Mouse (Mus musculus) hindbrain, embryonic 14.5 days (tissue): ENCODE measurements at regions not wholly inside any gene's neighbourhood (a gene's known extent, or its start where the extent isn't known, plus 50 kb on each side); places are given as distances from the start of the nearest gene placed in this dataset.

Experiments
- ATAC-seq: fragments of 200-750 bp; cut with Nextera tagmentation; 2 replicates; pipeline ENCODE4 v1.8.0; 2017; ENCODE audit warnings: moderate number of reproducible peaks, mild to moderate bottlenecking, moderate TSS enrichment, moderate library complexity; ENCODE audit not compliant: low FRiP score
- DNase-seq: peaks from one replicate; pipeline ENCODE4 v3.0.0-alpha.2; 2015; ENCODE audit warnings: low spot score
- H3K27ac ChIP-seq: fragments of 300-500 bp; sonication (generic); 2 replicates; pipeline ENCODE4 v1.5.1; 2014; ENCODE audit warnings: mild to moderate bottlenecking, moderate library complexity
- H3K27me3 ChIP-seq: fragments of 300-500 bp; sonication (generic); 2 replicates; pipeline ENCODE4 v1.6.1; 2014; ENCODE audit warnings: mild to moderate bottlenecking, low read length, mixed read lengths; ENCODE audit not compliant: control insufficient read depth, insufficient read depth
- H3K36me3 ChIP-seq: fragments of 300-500 bp; sonication (generic); replicated peaks from 2 replicates; pipeline ENCODE4 v1.6.1; 2014; ENCODE audit not compliant: control insufficient read depth, insufficient read depth
- H3K4me1 ChIP-seq: fragments of 300-500 bp; sonication (generic); replicated peaks from 2 replicates; pipeline ENCODE4 v1.6.1; 2014; ENCODE audit warnings: antibody characterized with exemption, low read length, mixed read lengths; ENCODE audit not compliant: control insufficient read depth, insufficient read depth
- H3K4me2 ChIP-seq: fragments of 300-500 bp; sonication (generic); replicated peaks from 2 replicates; pipeline ENCODE4 v1.6.1; 2014; ENCODE audit warnings: mild to moderate bottlenecking, moderate library complexity
- H3K4me3 ChIP-seq: fragments of 300-500 bp; sonication (generic); replicated peaks from 2 replicates; pipeline ENCODE4 v1.5.1; 2014; ENCODE audit warnings: mild to moderate bottlenecking, low read length
- H3K9ac ChIP-seq: fragments of 300-500 bp; sonication (generic); 2 replicates; pipeline ENCODE4 v1.6.1; 2014
- H3K9me3 ChIP-seq: fragments of 300-500 bp; sonication (generic); 2 replicates; pipeline ENCODE4 v1.6.1; 2016; ENCODE audit warnings: low read length; ENCODE audit not compliant: control insufficient read depth
- WGBS: fragments of 180-500 bp; shearing (Covaris S2); extraction: QIAGEN DNeasy Blood & Tissue Kit; methylation state at CpG from one replicate; pipeline ENCODE4 v1.1.7; 2014; 5-methylcytosine and 5-hydroxymethylcytosine counted together

DNA sequence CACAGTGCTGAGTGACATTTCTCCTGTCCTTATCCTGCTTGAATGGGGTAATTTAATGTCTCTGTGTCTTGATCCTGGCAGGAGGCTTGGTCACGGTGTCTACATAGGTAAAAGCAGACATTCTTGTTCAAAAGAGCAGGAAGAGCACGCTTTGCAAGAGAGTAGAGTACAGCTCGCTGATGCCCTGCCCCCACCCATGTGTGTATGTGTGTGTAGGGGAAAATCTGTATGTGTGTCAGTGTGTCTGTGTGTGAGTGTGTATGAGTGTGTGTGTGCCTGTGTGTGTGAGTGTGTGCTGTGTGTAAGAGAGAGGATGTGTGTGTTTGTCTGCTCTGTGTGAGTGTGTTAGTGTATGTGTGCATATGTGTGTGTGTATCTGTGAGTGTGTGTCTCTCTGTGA lies 221.3 kb downstream of the Bcl11b start:
- Histone ChIP-seq H3K27me3 (no peaks in the 10 kb centered on the region), H3K36me3 (no peaks in the 10 kb centered on the region), H3K4me1 (no peaks in the 10 kb centered on the region), H3K9me3 (no peaks in the 10 kb centered on the region), H3K9ac (no peak overlapping the region), H3K4me2 (no peak overlapping the region), H3K4me3 (no peak overlapping the region), H3K27ac (no peak overlapping the region)
- no peak for DNase-seq
- 54% methylated on average over 3 of the region's 3 CpGs for WGBS
- ATAC-seq, result no peak

DNA sequence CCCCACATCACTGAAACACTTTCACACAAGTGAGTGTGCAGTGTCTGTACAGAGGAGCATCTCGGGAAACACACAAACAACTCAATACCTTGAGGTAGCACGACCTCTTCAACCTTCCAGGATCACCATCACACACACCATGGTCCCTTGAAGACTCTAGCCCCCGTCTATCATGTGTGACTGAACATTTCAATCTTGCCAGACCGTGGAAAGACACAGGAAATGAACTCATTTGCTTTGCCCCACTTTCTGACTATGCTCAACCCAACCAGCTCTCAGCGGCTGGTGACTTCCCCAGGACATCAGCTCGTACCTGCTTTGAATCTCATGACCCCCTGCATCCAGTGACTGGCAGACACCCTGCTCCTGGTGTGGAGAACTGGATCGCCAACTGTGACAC lies 219.6 kb downstream of the Bcl11b start:
- DNase-seq (no peak), ATAC-seq (no peak)
- H3K27ac ChIP-seq, result no peak overlapping the region
- no peak overlapping the region for H3K4me2 ChIP-seq
- H3K9me3 ChIP-seq, result no peaks in the 10 kb centered on the region
- no peaks in the 10 kb centered on the region for H3K36me3 ChIP-seq
- no peaks in the 10 kb centered on the region for H3K4me1 ChIP-seq
- no peaks in the 10 kb centered on the region for H3K27me3 ChIP-seq
- no peak overlapping the region for H3K9ac ChIP-seq
- no peak overlapping the region for H3K4me3 ChIP-seq
- 84% methylated on average over 7 of the region's 7 CpGs for WGBS

DNA sequence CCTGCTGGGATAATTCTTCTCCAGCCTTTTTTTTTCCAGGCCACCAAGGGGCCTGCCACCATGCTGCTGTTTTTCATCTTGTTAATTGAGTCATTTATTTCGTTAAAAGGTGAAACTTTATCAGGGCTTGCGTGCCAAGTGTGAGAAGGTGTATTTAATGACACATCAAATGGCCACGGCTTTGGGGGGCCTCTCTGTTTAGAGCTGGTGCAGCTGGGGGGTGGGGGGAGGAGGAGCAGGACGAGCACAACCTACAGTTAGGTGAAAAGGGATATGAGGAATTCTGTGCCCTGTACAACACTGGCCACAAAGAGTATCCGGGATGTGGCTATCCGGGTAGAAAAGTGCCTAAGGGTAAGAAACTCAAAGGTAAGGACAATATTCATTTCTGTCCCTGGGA lies 213.6 kb downstream of the Bcl11b start:
- no peak overlapping the region for H3K9ac ChIP-seq
- H3K36me3 ChIP-seq, result no peaks in the 10 kb centered on the region
- no peaks in the 10 kb centered on the region for H3K9me3 ChIP-seq
- no peaks in the 10 kb centered on the region for H3K27me3 ChIP-seq
- no peak for ATAC-seq
- no peak overlapping the region for H3K4me2 ChIP-seq
- WGBS, result 40% methylated on average over 6 of the region's 6 CpGs
- no peak for DNase-seq
- H3K4me1 ChIP-seq, result no peaks in the 10 kb centered on the region
- no peak overlapping the region for H3K4me3 ChIP-seq
- H3K27ac ChIP-seq, result no peak overlapping the region

DNA sequence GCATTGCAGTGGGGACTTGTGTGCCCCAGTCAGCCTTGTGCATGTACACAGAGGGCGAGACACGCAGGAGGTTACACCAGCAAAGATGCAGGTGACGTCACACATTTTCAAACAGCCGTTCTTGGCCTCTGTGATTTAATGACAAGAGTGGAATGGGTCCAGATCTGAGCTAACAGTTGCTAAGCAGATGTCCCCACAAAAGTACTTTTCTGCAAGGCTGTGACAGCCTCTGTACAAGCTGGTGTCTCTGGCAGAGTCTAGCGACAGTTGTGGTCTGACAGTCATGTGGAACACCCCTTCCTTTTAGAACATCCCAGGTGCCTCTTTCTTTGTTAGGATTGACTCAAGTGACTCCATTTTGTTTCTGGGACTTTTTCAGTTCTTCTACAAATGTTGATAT lies 203.1 kb downstream of the Bcl11b start:
- DNase-seq (no peak), ATAC-seq (no peak)
- WGBS, result 87% methylated on average over 5 of the region's 5 CpGs

DNA sequence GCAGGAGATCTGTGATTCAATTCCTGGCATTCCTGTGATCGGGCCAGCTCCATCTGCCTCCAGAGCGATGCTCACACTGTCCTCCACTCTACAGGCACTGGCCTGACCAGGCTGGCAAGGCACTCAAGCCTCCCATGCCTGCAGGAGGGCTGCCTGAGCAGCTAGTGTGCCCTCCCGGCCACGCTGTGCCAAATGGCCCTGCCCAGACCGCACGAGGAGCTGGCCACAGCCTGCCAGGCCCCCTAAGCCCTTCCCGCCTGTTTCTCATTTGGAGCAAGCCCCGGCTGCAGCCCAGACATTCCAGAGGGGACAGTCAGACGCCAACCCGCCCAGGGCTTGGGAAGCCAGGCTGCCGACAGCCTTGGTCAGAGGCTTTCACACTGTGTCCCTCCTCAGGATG lies 195.8 kb downstream of the Bcl11b start:
- ATAC-seq, result no peak
- Histone ChIP-seq H3K4me2 (no peak overlapping the region), H3K36me3 (no peaks in the 10 kb centered on the region), H3K27me3 (no peaks in the 10 kb centered on the region), H3K4me3 (no peak overlapping the region), H3K4me1 (no peaks in the 10 kb centered on the region), H3K27ac (no peak overlapping the region), H3K9ac (no peak overlapping the region), H3K9me3 (no peaks in the 10 kb centered on the region)
- DNase-seq, result no peak
- WGBS, result 35% methylated on average over 11 of the region's 11 CpGs

More for the DNA sequence above, 203.1 kb downstream of the Bcl11b start:
- H3K27ac ChIP-seq, result no peak overlapping the region
- H3K4me1 ChIP-seq, result no peaks in the 10 kb centered on the region
- H3K4me3 ChIP-seq, result no peak overlapping the region
- no peaks in the 10 kb centered on the region for H3K27me3 ChIP-seq
- no peaks in the 10 kb centered on the region for H3K36me3 ChIP-seq
- no peak overlapping the region for H3K4me2 ChIP-seq
- no peaks in the 10 kb centered on the region for H3K9me3 ChIP-seq
- H3K9ac ChIP-seq, result no peak overlapping the region

DNA sequence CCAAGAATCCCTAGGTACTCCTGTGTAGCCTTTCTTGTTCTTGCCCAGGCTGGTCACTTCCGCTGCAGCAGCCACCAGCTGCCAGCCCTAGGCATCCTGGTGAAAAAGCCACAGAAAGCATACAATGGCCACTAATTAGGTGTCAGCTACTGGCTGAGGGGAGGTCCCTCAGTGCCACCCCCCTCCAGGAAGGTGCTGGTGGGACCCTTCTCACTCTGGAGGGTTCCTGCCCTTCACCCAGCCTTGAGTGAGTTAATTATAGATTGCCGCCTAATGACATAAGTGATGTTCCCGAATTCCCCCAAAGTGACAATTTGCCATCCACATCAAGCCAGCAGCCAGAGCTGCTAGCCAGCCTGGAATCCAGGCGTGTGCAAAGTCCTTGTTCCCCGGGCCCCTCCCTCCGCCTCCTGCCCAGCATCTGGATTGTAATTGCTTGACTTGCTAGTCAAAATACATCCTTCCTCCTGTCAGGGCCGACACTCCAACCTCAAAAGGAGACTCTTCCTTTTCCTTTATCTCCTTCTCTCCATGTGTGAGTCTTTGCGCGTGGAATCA lies 195.2 kb downstream of the Bcl11b start:
- no peak overlapping the region for H3K4me2 ChIP-seq
- no peaks in the 10 kb centered on the region for H3K36me3 ChIP-seq
- DNase-seq, result no peak
- no peaks in the 10 kb centered on the region for H3K4me1 ChIP-seq
- H3K27me3 ChIP-seq, result no peaks in the 10 kb centered on the region
- H3K9ac ChIP-seq, result no peak overlapping the region
- no peak for ATAC-seq
- H3K4me3 ChIP-seq, result no peak overlapping the region
- H3K9me3 ChIP-seq, result no peaks in the 10 kb centered on the region
- H3K27ac ChIP-seq, result no peak overlapping the region
- 63% methylated on average over 9 of the region's 9 CpGs for WGBS

DNA sequence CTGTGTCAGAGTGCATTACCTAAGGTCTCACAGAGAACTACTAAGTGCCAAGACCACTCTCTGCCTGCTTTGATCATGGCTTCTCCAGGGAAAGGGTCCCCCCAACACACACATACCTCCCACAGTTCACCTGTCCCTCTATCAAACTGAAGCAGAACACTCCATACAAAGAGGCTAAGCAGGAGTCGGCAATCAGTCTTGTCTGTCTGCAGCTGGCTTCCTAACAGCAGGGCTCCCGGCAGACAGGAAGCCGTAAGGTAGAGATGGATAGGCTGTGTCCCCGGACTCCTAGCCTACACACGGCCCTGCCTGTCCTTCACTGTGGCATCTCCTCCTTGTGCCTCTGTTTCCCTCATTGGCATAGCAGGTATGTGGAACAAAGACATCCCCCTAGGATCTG lies 192.2 kb downstream of the Bcl11b start:
- no peak overlapping the region for H3K4me3 ChIP-seq
- no peaks in the 10 kb centered on the region for H3K4me1 ChIP-seq
- no peak overlapping the region for H3K9ac ChIP-seq
- ATAC-seq, result no peak
- H3K4me2 ChIP-seq, result no peak overlapping the region
- no peak for DNase-seq
- no peak overlapping the region for H3K27ac ChIP-seq
- 31% methylated on average over 5 of the region's 5 CpGs for WGBS
- no peaks in the 10 kb centered on the region for H3K27me3 ChIP-seq
- no peaks in the 10 kb centered on the region for H3K36me3 ChIP-seq
- H3K9me3 ChIP-seq, result no peaks in the 10 kb centered on the region

DNA sequence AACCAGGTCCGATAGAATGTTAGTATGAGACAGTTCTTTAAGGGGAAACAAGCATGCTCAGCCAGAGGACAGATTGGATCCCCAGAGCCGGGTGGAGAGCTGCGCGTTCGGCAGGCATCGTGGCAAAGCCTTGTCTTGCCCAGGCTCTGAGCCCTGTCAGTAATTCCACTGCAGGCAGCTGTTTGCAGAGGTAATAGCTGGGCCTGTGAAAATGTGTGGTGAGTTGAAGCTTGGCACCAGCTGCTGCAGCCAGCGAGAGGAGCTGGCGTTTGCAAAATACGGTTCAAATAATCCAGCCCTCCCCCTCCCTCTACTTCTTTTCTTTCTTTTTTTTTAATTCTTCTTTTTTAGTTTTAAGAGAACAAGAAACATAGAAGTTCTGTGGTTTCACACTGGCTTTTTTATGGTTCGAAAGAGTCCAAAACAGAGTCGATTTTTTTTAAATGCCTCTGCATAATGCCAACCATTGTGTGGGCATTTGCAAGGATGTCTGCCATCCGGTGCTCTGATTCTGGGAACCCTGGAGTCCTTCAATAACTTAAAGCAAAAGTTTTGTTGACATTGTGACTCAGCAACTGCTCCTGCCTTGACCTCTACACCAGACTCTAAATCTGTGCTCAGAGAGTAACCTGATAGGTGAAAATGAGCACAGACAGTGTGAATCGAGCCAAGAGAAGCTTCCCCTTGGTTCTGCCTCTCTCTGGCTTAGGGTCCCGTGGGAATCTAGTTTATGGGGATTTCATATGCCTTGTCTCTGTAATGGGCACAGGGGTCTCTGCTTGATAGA lies 190.7 kb downstream of the Bcl11b start:
- Histone ChIP-seq H3K4me1 (no peaks in the 10 kb centered on the region), H3K4me2 (no peak overlapping the region), H3K4me3 (no peak overlapping the region), H3K9ac (no peak overlapping the region), H3K27ac (no peak overlapping the region), H3K9me3 (no peaks in the 10 kb centered on the region), H3K27me3 (no peaks in the 10 kb centered on the region), H3K36me3 (no peaks in the 10 kb centered on the region)
- WGBS, result 64% methylated on average over 14 of the region's 14 CpGs
- DNase-seq, result no peak
- ATAC-seq, result no peak

DNA sequence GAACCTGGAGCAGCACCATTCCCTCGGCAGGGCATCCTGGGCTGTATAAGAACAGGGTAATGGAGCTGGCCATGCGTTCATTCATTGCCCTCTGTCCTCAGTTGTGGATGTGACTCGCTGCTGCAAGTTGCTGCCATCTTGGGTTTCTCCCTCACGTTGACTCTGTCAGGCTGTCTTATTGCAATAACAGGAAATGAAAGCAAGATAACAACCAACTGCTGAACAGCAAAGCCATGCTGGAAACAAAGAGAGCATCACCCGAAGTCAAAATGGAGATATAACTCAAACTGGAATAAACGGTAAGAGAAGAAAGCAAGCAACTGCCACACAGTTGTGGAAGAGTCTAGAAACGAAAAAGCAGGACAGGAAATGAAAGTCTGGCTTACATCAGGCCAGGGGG lies 188.5 kb downstream of the Bcl11b start:
- H3K9me3 ChIP-seq, result no peaks in the 10 kb centered on the region
- no peak overlapping the region for H3K4me3 ChIP-seq
- H3K27ac ChIP-seq, result no peak overlapping the region
- no peaks in the 10 kb centered on the region for H3K4me1 ChIP-seq
- no peak for DNase-seq
- 88% methylated on average over 7 of the region's 7 CpGs for WGBS
- H3K4me2 ChIP-seq, result no peak overlapping the region
- H3K36me3 ChIP-seq, result no peaks in the 10 kb centered on the region
- H3K9ac ChIP-seq, result no peak overlapping the region
- ATAC-seq, result no peak
- H3K27me3 ChIP-seq, result no peaks in the 10 kb centered on the region
